Mouse (Mus musculus): Measurements from ENCODE around the gene Pth2.

DNA sequence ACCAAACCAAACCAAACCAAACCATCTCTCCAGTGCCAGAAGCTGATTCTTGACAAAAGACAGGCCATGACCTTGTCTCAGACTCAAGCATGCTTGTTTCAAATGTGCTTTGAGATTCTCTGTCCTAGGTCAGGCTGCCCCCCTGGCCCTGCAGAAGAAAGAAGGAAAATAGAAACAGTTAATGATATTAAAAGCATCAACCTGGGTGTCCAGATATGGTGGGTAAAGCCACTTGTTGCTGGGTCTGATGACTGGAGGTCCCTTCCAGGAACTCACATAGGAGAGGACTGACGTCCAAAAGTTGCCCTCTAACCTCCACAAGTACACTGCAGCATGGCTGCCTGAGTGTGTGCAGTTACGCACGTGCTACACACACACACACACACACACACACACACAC lies 19.9 kb upstream of the Pth2 start:
- TF ChIP-seq MXI1 (IDR thresholded peaks at IDR 0.05; ENCODE audit: low read depth, low read length), result no peak
- TF ChIP-seq TAL1 (IDR thresholded peaks at IDR 0.05; ENCODE audit: low read length), result no peak
- TF ChIP-seq EP300 (IDR thresholded peaks at IDR 0.05; ENCODE audit: low read depth in 1 of 2, low read length in 2 of 2), result no peak
- TF ChIP-seq POLR2A (IDR thresholded peaks at IDR 0.05; ENCODE audit: control insufficient read depth in 1 of 2, insufficient read depth in 1 of 2, low read depth in 1 of 2, low read length in 2 of 2, poor library complexity in 1 of 2), result no peak
- no peak for TF ChIP-seq CTCF (IDR thresholded peaks at IDR 0.05 in 2 of 3, conservative IDR thresholded peaks at IDR 0.05 in 1 of 3; ENCODE audit: control insufficient read depth in 1 of 3, insufficient read depth in 1 of 3, low read depth in 2 of 3, low read length in 3 of 3, poor library complexity in 1 of 3, severe bottlenecking in 1 of 3)
- no peak for TF ChIP-seq POLR2AphosphoS5 (IDR thresholded peaks at IDR 0.05; ENCODE audit: borderline replicate concordance, low read depth, low read length)
- TF ChIP-seq POLR2AphosphoS2 (IDR thresholded peaks at IDR 0.05; ENCODE audit: low read length), result no peak
- no peak for TF ChIP-seq GATA1 (IDR thresholded peaks at IDR 0.05; ENCODE audit: low read depth, low read length)
- no peak for TF ChIP-seq MAX (IDR thresholded peaks at IDR 0.05; ENCODE audit: low read length)
- TF ChIP-seq GABPA (IDR thresholded peaks at IDR 0.05; ENCODE audit: low read depth, low read length), result no peak
- no peak for TF ChIP-seq MAFK (IDR thresholded peaks at IDR 0.05; ENCODE audit: borderline replicate concordance, low read depth, low read length)
- TF ChIP-seq TCF12 (IDR thresholded peaks at IDR 0.05; ENCODE audit: low read depth, low read length), result no peak
- no peak for TF ChIP-seq SMC3 (IDR thresholded peaks at IDR 0.05; ENCODE audit: low read depth, low read length)
- no peak for TF ChIP-seq TBP (IDR thresholded peaks at IDR 0.05; ENCODE audit: low read depth, low read length)

Measured in MEL (cell line).